Mouse (Mus musculus) thymus, postnatal 14 days (tissue): ENCODE data around the gene Dlg4.
"Not testable (repeated sequence)": the region's sequence is repeated elsewhere in the genome, so short reads cannot be mapped to it uniquely, and the experiment has no call there.

ENCODE experiments used
- DNase-seq: peaks from one replicate; pipeline ENCODE4 v3.0.0; 2021

Dlg4 gene

GRCm38 (mm10) chr11:70053898-70054570, 37.3 kb downstream of the Dlg4 start, which contains the start of gene Asgr1:
Asgr1 (plus strand) TSS chr11:70054085.
- no peak for DNase-seq

- peak; percentile 79 for DNase-seq
Observed at GRCm38 (mm10) chr11:70055618-70056214, 39.0 kb downstream of the Dlg4 start.

GRCm38 (mm10) chr11:70057805-70058204, 41.1 kb downstream of the Dlg4 start:
- DNase-seq = no peak

- no peak for DNase-seq
Observed at GRCm38 (mm10) chr11:70059930-70060329, 43.2 kb downstream of the Dlg4 start.

- no peak for DNase-seq
Observed at GRCm38 (mm10) chr11:70063053-70063452, 46.3 kb downstream of the Dlg4 start.

- no peak for DNase-seq
Observed at GRCm38 (mm10) chr11:70066701-70067100, 50.0 kb downstream of the Dlg4 start.

- no peak for DNase-seq
Observed at GRCm38 (mm10) chr11:70068245-70068644, 51.5 kb downstream of the Dlg4 start.

- no peak for DNase-seq
Observed at GRCm38 (mm10) chr11:70070057-70070456, 53.3 kb downstream of the Dlg4 start.

- not testable (repeated sequence) for DNase-seq
Observed at GRCm38 (mm10) chr11:70070603-70071002, 53.9 kb downstream of the Dlg4 start.

- DNase-seq = peak; percentile 72
Observed at GRCm38 (mm10) chr11:70074379-70075071, 57.8 kb downstream of the Dlg4 start.

- no peak for DNase-seq
Observed at GRCm38 (mm10) chr11:70075581-70075980, 58.8 kb downstream of the Dlg4 start.

- DNase-seq = no peak
Observed at GRCm38 (mm10) chr11:70077441-70077840, 60.7 kb downstream of the Dlg4 start.

- DNase-seq = no peak
Observed at GRCm38 (mm10) chr11:70079175-70079574, 62.4 kb downstream of the Dlg4 start.

GRCm38 (mm10) chr11:70079928-70080327, 63.2 kb downstream of the Dlg4 start:
- DNase-seq = peak; percentile 74

GRCm38 (mm10) chr11:70080803-70081590, 64.3 kb downstream of the Dlg4 start:
- peak; percentile 18 for DNase-seq

GRCm38 (mm10) chr11:70084563-70084962, 67.8 kb downstream of the Dlg4 start:
- DNase-seq = no peak

- DNase-seq = no peak
Observed at GRCm38 (mm10) chr11:70091986-70092783, 75.4 kb downstream of the Dlg4 start, which contains the start of gene Asgr2. Asgr2 (plus strand) TSS chr11:70092644.
